Mouse (Mus musculus): ENCODE measurements around the gene Ntrk3. TPM values are rescaled to one million over a fixed set of nuclear protein-coding genes. Genes with fewer than 3 reads are reported as not detected.

Ntrk3 gene
- polyA plus RNA-seq, 1 experiment from 2014 or later = 0.16 TPM

DNA sequence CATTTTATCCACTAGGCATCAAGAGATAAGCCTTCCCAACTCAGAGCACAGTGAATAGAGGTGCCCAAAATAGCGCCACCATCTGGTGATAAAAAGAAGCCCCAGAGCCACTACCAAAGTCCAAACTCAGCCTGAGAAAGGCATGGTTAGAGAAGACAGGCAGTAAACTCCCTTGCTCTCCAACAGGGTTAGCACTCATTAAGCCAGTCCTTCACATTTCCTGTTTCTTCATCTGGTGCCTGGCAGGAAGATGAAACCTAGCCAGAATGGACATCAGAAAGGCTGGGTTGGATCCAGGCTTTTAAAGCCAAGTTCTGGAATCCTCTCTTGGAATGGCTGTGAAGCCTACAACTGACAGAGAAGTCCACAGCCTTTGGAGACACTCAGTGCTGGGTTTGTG lies 355.7 kb downstream of the Ntrk3 start:
- ATAC-seq (ENCODE audit: insufficient number of reproducible peaks, low FRiP score, low TSS enrichment, low read depth) (no peak), DNase-seq (ENCODE audit: low spot score) (no peak)
- Histone ChIP-seq H3K4me1 (ENCODE audit: control insufficient read depth, insufficient read depth, low read length) (no peaks in the 10 kb centered on the region), H3K27ac (replicated peaks; ENCODE audit: low read depth, low read length) (no peak overlapping the region), H3K36me3 (ENCODE audit: control insufficient read depth, insufficient read depth, low read length) (no peaks in the 10 kb centered on the region), H3K4me2 (ENCODE audit: low read depth, severe bottlenecking) (no peak overlapping the region), H3K4me3 (ENCODE audit: low read depth, low read length) (no peak overlapping the region), H3K9ac (ENCODE audit: low read length) (no peak overlapping the region), H3K9me3 (ENCODE audit: control insufficient read depth, low read length) (no peaks in the 10 kb centered on the region), H3K27me3 (ENCODE audit: control insufficient read depth, insufficient read depth, low read length) (no peaks in the 10 kb centered on the region)
- 13% methylated on average over 1 of the region's 1 CpGs for WGBS

DNA sequence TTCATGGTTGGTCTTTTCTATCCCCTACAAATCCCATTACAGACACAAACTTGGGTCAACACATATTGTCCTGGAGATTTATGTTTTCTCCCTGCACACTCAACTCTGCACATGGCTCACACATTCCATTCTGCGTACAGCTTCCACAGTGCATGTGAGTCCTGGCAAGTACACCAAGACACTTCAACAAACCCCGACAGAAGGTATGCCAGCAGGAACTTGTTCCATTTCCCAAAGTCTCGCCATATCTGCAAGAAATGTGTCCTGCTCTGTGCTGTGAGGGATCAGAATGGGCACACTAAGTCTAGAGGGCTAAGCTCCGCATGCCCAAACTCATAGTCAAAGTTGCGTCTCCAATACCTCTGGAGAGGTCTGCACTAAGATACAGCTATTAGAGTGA lies 358.0 kb downstream of the Ntrk3 start:
- DNase-seq (ENCODE audit: low spot score) (no peak), ATAC-seq (ENCODE audit: insufficient number of reproducible peaks, low FRiP score, low TSS enrichment, low read depth) (no peak)
- Histone ChIP-seq H3K4me1 (ENCODE audit: control insufficient read depth, insufficient read depth, low read length) (no peaks in the 10 kb centered on the region), H3K9ac (ENCODE audit: low read length) (no peak overlapping the region), H3K9me3 (ENCODE audit: control insufficient read depth, low read length) (no peaks in the 10 kb centered on the region), H3K4me3 (ENCODE audit: low read depth, low read length) (no peak overlapping the region), H3K27me3 (ENCODE audit: control insufficient read depth, insufficient read depth, low read length) (no peaks in the 10 kb centered on the region), H3K4me2 (ENCODE audit: low read depth, severe bottlenecking) (no peak overlapping the region), H3K27ac (replicated peaks; ENCODE audit: low read depth, low read length) (no peak overlapping the region), H3K36me3 (ENCODE audit: control insufficient read depth, insufficient read depth, low read length) (no peaks in the 10 kb centered on the region)
- WGBS = 92% methylated on average over 5 of the region's 5 CpGs

DNA sequence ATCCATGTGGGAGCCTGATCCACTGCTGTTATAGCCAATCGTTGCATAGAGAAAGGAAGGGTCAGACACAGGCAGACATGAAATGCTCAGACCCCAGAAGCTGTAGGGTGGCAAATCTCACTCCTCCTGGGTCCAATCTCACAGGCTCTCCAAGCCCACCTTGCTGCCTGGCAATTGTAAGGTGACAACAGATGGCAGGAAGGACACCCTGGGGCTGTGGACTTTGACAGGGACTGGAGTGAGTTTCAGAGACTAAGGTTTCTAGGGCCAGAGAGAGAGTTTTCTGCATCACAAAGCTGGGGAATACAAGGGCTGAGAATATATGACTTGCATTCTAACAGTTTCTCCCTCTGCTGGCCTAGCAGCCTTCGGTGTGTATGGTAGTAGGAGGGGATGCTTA lies 359.5 kb downstream of the Ntrk3 start:
- DNase-seq (ENCODE audit: low spot score) = no peak
- no peaks in the 10 kb centered on the region for H3K4me1 ChIP-seq (ENCODE audit: control insufficient read depth, insufficient read depth, low read length)
- H3K9me3 ChIP-seq (ENCODE audit: control insufficient read depth, low read length) = no peaks in the 10 kb centered on the region
- no peak overlapping the region for H3K4me3 ChIP-seq (ENCODE audit: low read depth, low read length)
- WGBS = 57% methylated on average over 2 of the region's 2 CpGs
- no peak for ATAC-seq (ENCODE audit: insufficient number of reproducible peaks, low FRiP score, low TSS enrichment, low read depth)
- no peak overlapping the region for H3K27ac ChIP-seq (replicated peaks; ENCODE audit: low read depth, low read length)
- no peak overlapping the region for H3K9ac ChIP-seq (ENCODE audit: low read length)
- H3K27me3 ChIP-seq (ENCODE audit: control insufficient read depth, insufficient read depth, low read length) = no peaks in the 10 kb centered on the region
- H3K36me3 ChIP-seq (ENCODE audit: control insufficient read depth, insufficient read depth, low read length) = no peaks in the 10 kb centered on the region
- no peak overlapping the region for H3K4me2 ChIP-seq (ENCODE audit: low read depth, severe bottlenecking)

DNA sequence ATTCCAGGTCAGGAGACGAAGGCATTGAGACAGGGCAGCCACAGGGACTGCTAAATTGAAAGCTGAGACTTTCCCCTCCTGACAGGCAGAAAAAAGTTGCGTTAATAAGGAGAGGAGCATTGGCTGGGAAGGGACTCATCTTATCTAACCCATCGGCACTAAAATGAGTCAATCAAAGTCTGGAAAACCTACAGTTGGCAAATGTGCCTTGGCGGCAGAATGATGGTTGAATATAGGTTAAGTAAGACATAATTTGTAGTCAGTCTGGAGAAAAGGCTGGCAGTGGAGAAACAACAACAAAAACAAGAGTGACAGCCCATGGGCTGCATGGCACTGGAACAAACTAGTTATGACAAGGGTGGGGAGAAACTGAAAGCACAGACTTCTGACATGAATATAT lies 360.9 kb downstream of the Ntrk3 start:
- 71% methylated on average over 4 of the region's 4 CpGs for whole genome bisulfite sequencing
- no peak overlapping the region for H3K27ac ChIP-seq (replicated peaks; ENCODE audit: low read depth, low read length)
- no peak overlapping the region for H3K4me2 ChIP-seq (ENCODE audit: low read depth, severe bottlenecking)
- H3K36me3 ChIP-seq (ENCODE audit: control insufficient read depth, insufficient read depth, low read length) = no peaks in the 10 kb centered on the region
- H3K9me3 ChIP-seq (ENCODE audit: control insufficient read depth, low read length) = no peaks in the 10 kb centered on the region
- no peaks in the 10 kb centered on the region for H3K27me3 ChIP-seq (ENCODE audit: control insufficient read depth, insufficient read depth, low read length)
- ATAC-seq (ENCODE audit: insufficient number of reproducible peaks, low FRiP score, low TSS enrichment, low read depth) = no peak
- DNase-seq (ENCODE audit: low spot score) = no peak
- H3K9ac ChIP-seq (ENCODE audit: low read length) = no peak overlapping the region
- H3K4me3 ChIP-seq (ENCODE audit: low read depth, low read length) = no peak overlapping the region
- no peaks in the 10 kb centered on the region for H3K4me1 ChIP-seq (ENCODE audit: control insufficient read depth, insufficient read depth, low read length)

DNA sequence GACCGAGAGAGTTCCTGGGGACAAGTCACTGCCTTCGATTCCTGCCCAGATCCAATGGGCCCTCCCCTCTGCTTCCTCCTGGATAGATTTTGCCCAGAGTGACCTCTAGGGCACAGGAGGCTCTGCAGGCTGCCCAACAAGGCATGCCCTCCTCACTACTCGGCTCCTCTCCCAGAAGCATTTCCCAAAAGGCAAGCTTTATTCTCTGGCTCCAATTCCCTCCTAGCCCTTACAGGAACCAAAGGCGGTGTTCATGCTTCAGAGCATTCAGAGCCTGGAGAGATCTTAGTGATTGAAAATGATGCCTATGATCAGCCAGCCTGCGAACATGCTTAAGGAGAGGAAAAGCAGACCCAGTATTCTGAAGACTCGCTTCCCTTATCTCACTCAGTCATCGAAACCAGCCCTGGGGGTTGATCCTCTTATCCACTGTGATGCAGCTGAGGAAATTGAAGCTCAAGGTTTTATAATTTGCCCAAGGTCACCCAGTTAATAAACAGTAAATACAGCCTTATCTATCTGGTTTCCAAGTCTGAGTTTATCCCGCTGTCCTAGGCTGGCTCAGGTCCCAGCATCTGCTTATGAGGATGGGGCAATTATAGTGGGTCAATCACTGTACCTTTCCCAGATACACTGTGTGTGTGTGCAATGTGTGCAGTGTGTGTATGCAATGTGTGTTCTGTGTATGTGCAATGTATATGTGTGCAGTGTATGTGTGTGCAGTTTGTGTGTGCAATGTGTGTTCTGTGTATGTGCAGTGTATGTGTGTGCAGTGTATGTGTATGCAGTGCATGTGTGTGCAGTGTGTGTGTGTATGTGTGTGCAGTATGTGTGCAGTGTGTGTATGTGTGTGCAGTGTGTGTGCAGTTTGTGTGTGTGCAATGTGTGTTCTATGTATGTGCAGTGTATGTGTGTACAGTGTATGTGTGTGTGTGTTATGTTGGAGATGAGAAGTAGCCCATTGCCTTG lies 376.2 kb downstream of the Ntrk3 start:
- ATAC-seq (ENCODE audit: insufficient number of reproducible peaks, low FRiP score, low TSS enrichment, low read depth) = no peak
- no peaks in the 10 kb centered on the region for H3K4me1 ChIP-seq (ENCODE audit: control insufficient read depth, insufficient read depth, low read length)
- H3K36me3 ChIP-seq (ENCODE audit: control insufficient read depth, insufficient read depth, low read length) = no peaks in the 10 kb centered on the region
- no peak overlapping the region for H3K4me2 ChIP-seq (ENCODE audit: low read depth, severe bottlenecking)
- WGBS = 81% methylated on average over 8 of the region's 8 CpGs
- no peaks in the 10 kb centered on the region for H3K27me3 ChIP-seq (ENCODE audit: control insufficient read depth, insufficient read depth, low read length)
- DNase-seq (ENCODE audit: low spot score) = no peak
- H3K9ac ChIP-seq (ENCODE audit: low read length) = no peak overlapping the region
- H3K4me3 ChIP-seq (ENCODE audit: low read depth, low read length) = no peak overlapping the region
- H3K27ac ChIP-seq (replicated peaks; ENCODE audit: low read depth, low read length) = no peak overlapping the region
- no peaks in the 10 kb centered on the region for H3K9me3 ChIP-seq (ENCODE audit: control insufficient read depth, low read length)

DNA sequence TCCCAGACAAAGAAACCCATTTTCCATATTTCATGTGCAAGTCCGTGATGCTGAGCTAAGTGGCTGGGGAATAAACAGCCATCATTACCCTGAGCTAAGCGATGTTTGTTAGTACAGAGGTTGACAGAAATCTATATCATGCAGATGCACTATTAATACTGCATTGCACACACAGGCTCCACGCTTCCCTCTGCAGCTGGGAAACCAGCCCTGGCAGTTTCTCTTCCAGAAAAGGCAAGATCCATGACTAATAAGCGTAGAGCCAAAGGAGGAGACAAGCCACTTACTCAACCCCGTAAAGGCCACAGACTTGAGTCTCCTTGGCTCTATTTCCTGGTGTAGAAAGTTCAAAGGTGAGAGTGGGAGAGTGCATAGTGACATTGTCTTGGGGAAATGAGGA lies 390.3 kb downstream of the Ntrk3 start:
- DNase-seq (ENCODE audit: low spot score) (no peak), ATAC-seq (ENCODE audit: insufficient number of reproducible peaks, low FRiP score, low TSS enrichment, low read depth) (no peak)
- H3K36me3 ChIP-seq (ENCODE audit: control insufficient read depth, insufficient read depth, low read length) = no peaks in the 10 kb centered on the region
- H3K9me3 ChIP-seq (ENCODE audit: control insufficient read depth, low read length) = no peaks in the 10 kb centered on the region
- no peak overlapping the region for H3K9ac ChIP-seq (ENCODE audit: low read length)
- H3K4me1 ChIP-seq (ENCODE audit: control insufficient read depth, insufficient read depth, low read length) = no peaks in the 10 kb centered on the region
- no peak overlapping the region for H3K27ac ChIP-seq (replicated peaks; ENCODE audit: low read depth, low read length)
- H3K4me3 ChIP-seq (ENCODE audit: low read depth, low read length) = no peak overlapping the region
- no peaks in the 10 kb centered on the region for H3K27me3 ChIP-seq (ENCODE audit: control insufficient read depth, insufficient read depth, low read length)
- no peak overlapping the region for H3K4me2 ChIP-seq (ENCODE audit: low read depth, severe bottlenecking)
- WGBS = 86% methylated on average over 5 of the region's 5 CpGs

DNA sequence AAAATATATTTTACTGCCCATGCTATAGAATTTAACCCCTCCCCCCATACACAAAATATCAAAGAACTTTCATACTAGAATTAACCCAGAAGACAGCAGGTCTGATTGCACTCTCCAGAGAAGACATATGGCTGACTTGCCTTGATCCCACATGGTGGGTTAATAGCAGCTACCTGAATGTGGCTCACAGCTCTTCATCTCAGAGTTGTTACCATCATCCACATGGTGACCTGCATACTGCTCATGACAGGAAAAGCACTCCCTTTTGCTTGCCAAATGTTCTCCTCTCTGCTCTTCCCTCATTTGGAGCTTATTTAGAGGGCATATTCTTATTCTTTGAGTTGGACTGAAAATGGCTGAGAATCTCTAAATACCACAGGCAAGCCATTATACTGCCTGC lies 404.4 kb downstream of the Ntrk3 start:
- no peaks in the 10 kb centered on the region for H3K27me3 ChIP-seq (ENCODE audit: control insufficient read depth, insufficient read depth, low read length)
- DNase-seq (ENCODE audit: low spot score) (no peak), ATAC-seq (ENCODE audit: insufficient number of reproducible peaks, low FRiP score, low TSS enrichment, low read depth) (no peak)

DNA sequence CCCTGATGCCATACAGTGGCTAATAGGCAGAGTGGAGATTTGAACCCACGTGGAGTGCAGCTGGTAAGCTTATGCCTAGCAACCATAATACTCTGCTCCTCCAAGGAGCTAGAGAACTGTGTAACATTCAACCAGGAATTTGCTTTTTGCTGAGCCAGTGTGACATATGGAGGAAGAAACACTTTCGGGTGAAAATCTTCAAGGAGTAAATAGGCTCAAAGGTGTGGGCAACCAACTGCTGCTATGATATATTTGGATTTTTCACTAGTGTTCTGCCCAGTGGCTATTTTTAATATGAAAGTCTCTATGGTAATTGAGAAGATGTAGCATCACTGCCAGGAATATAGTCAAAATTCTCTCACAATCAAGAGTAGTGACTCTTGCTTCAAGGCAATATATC lies 409.5 kb downstream of the Ntrk3 start:
- H3K36me3 ChIP-seq (ENCODE audit: control insufficient read depth, insufficient read depth, low read length) = no peaks in the 10 kb centered on the region
- 85% methylated on average over 2 of the region's 2 CpGs for WGBS

More for the DNA sequence above, 404.4 kb downstream of the Ntrk3 start:
- Histone ChIP-seq H3K36me3 (ENCODE audit: control insufficient read depth, insufficient read depth, low read length) (no peaks in the 10 kb centered on the region), H3K4me3 (ENCODE audit: low read depth, low read length) (no peak overlapping the region), H3K4me1 (ENCODE audit: control insufficient read depth, insufficient read depth, low read length) (no peaks in the 10 kb centered on the region), H3K4me2 (ENCODE audit: low read depth, severe bottlenecking) (no peak overlapping the region), H3K9me3 (ENCODE audit: control insufficient read depth, low read length) (no peaks in the 10 kb centered on the region), H3K9ac (ENCODE audit: low read length) (no peak overlapping the region), H3K27ac (replicated peaks; ENCODE audit: low read depth, low read length) (no peak overlapping the region)

DNA sequence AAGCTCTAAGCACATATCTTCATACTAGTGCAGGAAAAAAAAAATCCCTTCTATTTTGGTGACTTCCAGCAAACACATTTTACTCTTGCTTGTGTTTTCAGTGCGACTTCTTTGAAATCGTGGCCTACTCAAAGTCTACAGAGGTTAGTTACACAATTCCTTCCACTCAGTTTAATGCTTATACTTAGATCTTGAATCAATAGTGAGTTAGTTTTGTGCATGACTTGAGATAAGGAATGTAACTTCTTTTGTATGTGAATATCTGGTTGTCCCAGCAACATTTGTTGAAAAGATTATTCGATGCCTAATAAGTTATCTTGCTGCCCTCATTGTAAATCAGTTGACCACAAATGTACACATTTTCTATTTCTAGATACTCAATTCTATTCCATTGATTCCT lies 411.6 kb downstream of the Ntrk3 start:
- WGBS = 90% methylated on average over 3 of the region's 3 CpGs
- DNase-seq (ENCODE audit: low spot score) (no peak), ATAC-seq (ENCODE audit: insufficient number of reproducible peaks, low FRiP score, low TSS enrichment, low read depth) (no peak)
- Histone ChIP-seq H3K36me3 (ENCODE audit: control insufficient read depth, insufficient read depth, low read length) (no peaks in the 10 kb centered on the region), H3K4me3 (ENCODE audit: low read depth, low read length) (no peak overlapping the region), H3K9ac (ENCODE audit: low read length) (no peak overlapping the region), H3K27ac (replicated peaks; ENCODE audit: low read depth, low read length) (no peak overlapping the region), H3K4me1 (ENCODE audit: control insufficient read depth, insufficient read depth, low read length) (no peaks in the 10 kb centered on the region), H3K4me2 (ENCODE audit: low read depth, severe bottlenecking) (no peak overlapping the region), H3K9me3 (ENCODE audit: control insufficient read depth, low read length) (no peaks in the 10 kb centered on the region), H3K27me3 (ENCODE audit: control insufficient read depth, insufficient read depth, low read length) (no peaks in the 10 kb centered on the region)

More for the DNA sequence above, 409.5 kb downstream of the Ntrk3 start:
- Histone ChIP-seq H3K4me1 (ENCODE audit: control insufficient read depth, insufficient read depth, low read length) (no peaks in the 10 kb centered on the region), H3K4me3 (ENCODE audit: low read depth, low read length) (no peak overlapping the region), H3K9me3 (ENCODE audit: control insufficient read depth, low read length) (no peaks in the 10 kb centered on the region), H3K9ac (ENCODE audit: low read length) (no peak overlapping the region), H3K4me2 (ENCODE audit: low read depth, severe bottlenecking) (no peak overlapping the region), H3K27ac (replicated peaks; ENCODE audit: low read depth, low read length) (no peak overlapping the region), H3K27me3 (ENCODE audit: control insufficient read depth, insufficient read depth, low read length) (no peaks in the 10 kb centered on the region)
- ATAC-seq (ENCODE audit: insufficient number of reproducible peaks, low FRiP score, low TSS enrichment, low read depth) = no peak
- no peak for DNase-seq (ENCODE audit: low spot score)
